Mouse (Mus musculus) megakaryocyte, embryonic 14.5 days (primary cell): ENCODE data around the gene 3110082I17Rik.

Source experiments
- FLI1 ChIP-seq: IDR thresholded peaks from 2 replicates; pipeline ENCODE4 v1.6.1; 2012; ENCODE audit warnings: low read length, inconsistent platforms, mixed read lengths
- GATA1 ChIP-seq: IDR thresholded peaks from 3 replicates; pipeline ENCODE4 v1.6.1; 2012; ENCODE audit warnings: mixed read lengths, low read length, inconsistent platforms, borderline replicate concordance

GRCm38 (mm10) chr5:139423026-139423865 is 37.1 kb downstream of the 3110082I17Rik start, which contains the start of gene Gper1:
- no peak for TF ChIP-seq GATA1
- TF ChIP-seq FLI1: no peak
